23 mouse cellular contexts compared by ENCODE assay signal in genomic region chr9:105848396-105848795, GRCm38 (mm10). TPM values are rescaled to one million over a fixed set of nuclear protein-coding genes. Genes with fewer than 3 reads are reported as not detected.
DNase-seq lines count a peak whose midpoint lies in the region; ATAC-seq and TF ChIP-seq lines count a peak whose summit lies in the region.
"Had no signal": no experiment of that assay in that cellular context is flagged by ENCODE, and none has a peak within 500 bp of the region (broad histone marks: within the 10 kb centered on the region; RNA-seq: fewer than 3 reads in every experiment).

No protein-coding gene starts in this region.

- ATAC-seq in heart, embryonic 15.5 days (replicated peaks; ENCODE audit: insufficient number of reproducible peaks, insufficient read depth, low FRiP score, low read depth), result no peak
- ATAC-seq: activated CD4-positive, CD25-positive, alpha-beta regulatory T cell, adult 4 months; CD4-positive, CD25-positive, alpha-beta regulatory T cell, adult 4 months; Patski had no signal

- no peak for TF ChIP-seq EP300 in heart, adult 2 months (IDR thresholded peaks at IDR 0.05; ENCODE audit: insufficient read depth, low read depth, low read length)

- TF ChIP-seq POLR2A in heart, adult 2 months (IDR thresholded peaks at IDR 0.05; ENCODE audit: insufficient read depth, low read depth, low read length), result no peak

- H3K79me2 ChIP-seq in heart, adult 2 months (replicated peaks; ENCODE audit: control insufficient read depth, insufficient read depth, low read length), result no peaks in the 10 kb centered on the region

- H3K4me2 ChIP-seq in heart, embryonic 15.5 days, result no peak overlapping the region

- 77% methylated on average over 4 of the region's 4 CpGs for WGBS in heart, adult 2 months
- 73% methylated on average over 4 of the region's 4 CpGs for WGBS in heart, embryonic 10.5 days
- 74% methylated on average over 4 of the region's 4 CpGs for WGBS in heart, embryonic 15.5 days

- no peaks in the 10 kb centered on the region for H3K9me3 ChIP-seq in heart, embryonic 10.5 days
- H3K9me3 ChIP-seq in heart, embryonic 15.5 days (replicated peaks), result no peaks in the 10 kb centered on the region

- no peak overlapping the region for H3K27ac ChIP-seq in heart, adult 2 months
- H3K27ac ChIP-seq in heart, embryonic 10.5 days, result no peak overlapping the region
- 0 out of 2 replicates have a peak overlapping the region, but pooled peaks have one; percentile 4 for H3K27ac ChIP-seq in heart, embryonic 15.5 days

- peak; percentile 87 for DNase-seq in heart, adult 11 months
- DNase-seq in heart, adult 2 months, result no peak
- peak; percentile 69 for DNase-seq in heart, embryonic 10.5 days (ENCODE audit: low spot score)
- DNase-seq in heart, postnatal 4 days, result no peak
- no peak for DNase-seq in heart, adult 18-20 months
- DNase-seq: adrenal gland, adult 2 months; adrenal gland, adult 8-10 months; adrenal gland, postnatal 10 days; adrenal gland, postnatal 14 days; adrenal gland, postnatal 25 days; adrenal gland, postnatal 36 days; B cell, adult 2 months; cerebellum, adult 11 months; cerebellum, adult 11-12 months; cerebellum, adult 18-20 months had no signal

- H3K27me3 ChIP-seq in heart, adult 2 months (ENCODE audit: control insufficient read depth, insufficient read depth, low read length), result no peaks in the 10 kb centered on the region
- H3K27me3 ChIP-seq in heart, embryonic 10.5 days (ENCODE audit: insufficient read depth, poor library complexity, severe bottlenecking), result no peaks in the 10 kb centered on the region
- no peaks in the 10 kb centered on the region for H3K27me3 ChIP-seq in heart, embryonic 15.5 days

- H3K36me3 ChIP-seq in heart, adult 2 months (ENCODE audit: control insufficient read depth, insufficient read depth, low read length), result no peaks in the 10 kb centered on the region
- H3K36me3 ChIP-seq in heart, embryonic 10.5 days, result no peaks in the 10 kb centered on the region
- no peaks in the 10 kb centered on the region for H3K36me3 ChIP-seq in heart, embryonic 15.5 days
- H3K36me3 ChIP-seq: G1E had no signal

- intact Hi-C loops in heart, adult 2 months (cut with DNase I), result loop anchor here (5.0 kb wide), 1 partner anchor 76 kb away; no protein-coding TSS in a partner anchor

- peaks cover 3% of the 10 kb centered on the region; the same call in 1 of the 2 replicates for H3K4me1 ChIP-seq in heart, adult 2 months (ENCODE audit: control insufficient read depth, insufficient read depth, low read length)
- peaks cover 9% of the 10 kb centered on the region; the same call in 1 of the 2 replicates for H3K4me1 ChIP-seq in heart, embryonic 10.5 days
- peaks cover 9% of the 10 kb centered on the region for H3K4me1 ChIP-seq in heart, embryonic 15.5 days (replicated peaks)

- H3K4me3 ChIP-seq in heart, adult 2 months, result no peak overlapping the region
- H3K4me3 ChIP-seq in heart, embryonic 10.5 days, result no peak overlapping the region
- no peak overlapping the region for H3K4me3 ChIP-seq in heart, embryonic 15.5 days

- H3K9ac ChIP-seq in heart, adult 2 months (ENCODE audit: low read depth, low read length), result no peak overlapping the region
- no peak overlapping the region for H3K9ac ChIP-seq in heart, embryonic 15.5 days

- no peak for TF ChIP-seq CTCF in heart, adult 2 months (IDR thresholded peaks at IDR 0.05)

RNA-seq across cellular contexts. Expression of gene Col6a6, which starts 20.4 kb away (rescaled TPM):
- total RNA-seq in heart, adult 2 months (2021), result 1 to 10 TPM; 2.5 to 3.5 TPM
- 1.5 and 2.3 TPM in 2 replicates for polyA plus RNA-seq in heart, adult 2 months (2012; rRNA removed)
- polyA plus RNA-seq in heart, embryonic 10.5 days (2016; fragmentation: Nextera tagmentation; extraction: Ambion mirVana), result 0.13 and 0.17 TPM in 2 replicates
- total RNA-seq in heart, postnatal 4 days (2021), result 10 to 100 TPM; 16.6 to 18.3 TPM
- 3.6 and 5.1 TPM in 2 replicates for polyA plus RNA-seq in heart, embryonic 15.5 days (2015; fragmentation: Nextera tagmentation; extraction: Ambion mirVana)
- total RNA-seq in heart, adult 18-20 months (2021), result 1 to 10 TPM; 2.8 to 3.5 TPM
- total RNA-seq: CH12.LX, MEL had no signal
- polyA plus RNA-seq: activated CD4-positive, CD25-positive, alpha-beta regulatory T cell, adult 4 months; C2C12; CD4-positive, CD25-positive, alpha-beta regulatory T cell, adult 4 months; G1E; Patski had no signal

Comparison
In these comparisons a context has a peak if more than half of its experiments do, and no peak if none do; other contexts are left out.
1. DNase-seq: peak in heart, adult 11 months (single experiment) and heart, embryonic 10.5 days (single experiment); none in heart, adult 2 months (0 of 2), heart, postnatal 4 days (single experiment) and heart, adult 18-20 months (0 of 2).